Mouse (Mus musculus): Measurements from ENCODE around the gene 4930556J24Rik. TPM values are rescaled to one million over a fixed set of nuclear protein-coding genes. Genes with fewer than 3 reads are reported as not detected.
A peak's percentile ranks its signal among the peaks of the same experiment; 100 is the strongest.
"Not testable (repeated sequence)": the region's sequence is repeated elsewhere in the genome, so short reads cannot be mapped to it uniquely, and the experiment has no call there.

The 4930556J24Rik gene
- polyA plus RNA-seq, 1 experiment from 2014 or later = 0.37 TPM

DNA sequence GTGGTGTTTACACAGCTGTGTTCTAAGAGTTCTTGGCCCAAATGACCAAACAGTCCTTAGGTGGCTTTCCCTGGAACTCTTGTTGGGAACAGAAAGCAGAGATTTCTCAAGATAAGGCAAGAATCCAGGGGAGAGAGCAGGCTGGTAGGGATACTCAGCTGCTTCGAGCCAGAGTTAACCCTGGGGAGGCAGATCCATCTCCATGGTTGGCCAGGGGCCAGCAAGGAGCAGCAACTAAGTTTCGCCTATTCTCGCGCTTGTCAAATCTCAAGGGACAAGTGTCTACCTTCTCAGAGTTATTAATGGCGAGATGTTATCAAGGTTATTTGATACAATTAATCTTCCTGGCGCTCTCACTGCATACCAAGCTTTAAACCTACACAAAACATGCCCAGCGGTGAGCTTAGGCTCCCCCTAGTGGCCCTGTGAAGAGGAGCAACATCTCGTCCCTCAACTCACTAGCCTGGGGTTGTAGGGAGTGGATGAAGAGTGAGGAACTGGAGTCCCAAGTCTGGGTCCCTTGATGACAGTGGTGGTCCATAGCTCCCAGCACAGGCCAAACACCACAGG is 55.2 kb downstream of the 4930556J24Rik start:
- ATAC-seq (ENCODE audit: insufficient number of reproducible peaks, low FRiP score, low TSS enrichment, low read depth) = no peak

DNA sequence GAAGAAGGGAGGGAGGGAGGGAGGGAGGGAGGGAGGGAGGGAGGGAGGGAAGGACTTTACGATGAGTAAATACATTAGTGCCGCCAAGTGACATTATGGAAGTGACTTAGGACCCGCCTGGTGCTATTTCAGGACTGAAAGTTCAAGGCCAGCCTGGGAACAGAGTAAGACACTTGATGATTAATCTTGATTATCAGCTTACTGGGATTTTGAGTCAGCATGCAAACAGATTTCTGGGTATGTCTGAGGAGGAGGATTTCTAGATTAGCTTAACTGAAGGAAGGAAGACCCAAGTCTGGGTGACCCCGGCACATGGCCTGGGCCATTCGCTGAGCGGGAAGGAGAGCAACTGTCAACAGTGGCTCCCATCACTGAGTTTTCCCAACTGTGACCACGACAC is 56.1 kb downstream of the 4930556J24Rik start:
- Histone ChIP-seq H3K4me3 (replicated peaks) (no peak overlapping the region), H3K9me3 (replicated peaks) (no peaks in the 10 kb centered on the region), H3K4me2 (replicated peaks) (no peak overlapping the region), H3K4me1 (no peaks in the 10 kb centered on the region), H3K9ac (no peak overlapping the region), H3K36me3 (peaks cover 36% of the 10 kb centered on the region), H3K27ac (replicated peaks) (no peak overlapping the region), H3K27me3 (no peaks in the 10 kb centered on the region)
- 93% methylated on average over 7 of the region's 7 CpGs for WGBS
- ATAC-seq (ENCODE audit: insufficient number of reproducible peaks, low FRiP score, low TSS enrichment, low read depth) = no peak

More for the DNA sequence above, 55.2 kb downstream of the 4930556J24Rik start:
- Histone ChIP-seq H3K4me2 (replicated peaks) (no peak overlapping the region), H3K9me3 (replicated peaks) (no peaks in the 10 kb centered on the region), H3K27ac (replicated peaks) (no peak overlapping the region), H3K36me3 (peaks cover 43% of the 10 kb centered on the region), H3K27me3 (no peaks in the 10 kb centered on the region), H3K9ac (no peak overlapping the region), H3K4me3 (replicated peaks) (no peak overlapping the region), H3K4me1 (no peaks in the 10 kb centered on the region)
- 22% methylated on average over 8 of the region's 8 CpGs for WGBS

DNA sequence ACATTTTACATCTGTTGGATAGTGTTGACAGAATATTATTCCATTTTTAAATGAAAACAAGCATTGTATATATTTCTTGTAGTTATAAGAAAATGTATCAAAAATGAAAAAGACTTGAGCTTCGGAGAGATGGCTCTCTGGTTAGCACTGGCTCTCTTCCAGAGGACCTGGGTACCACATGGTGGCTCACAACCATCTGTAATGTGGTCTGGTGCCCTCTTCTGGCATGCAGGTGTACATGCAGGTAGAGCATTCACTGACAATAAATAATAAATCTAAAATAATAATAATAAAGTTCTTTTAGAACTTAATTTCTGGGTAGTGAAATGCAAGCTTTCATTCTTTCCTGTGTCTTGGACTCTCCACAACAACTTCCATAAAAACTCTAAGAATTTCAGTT is 57.8 kb downstream of the 4930556J24Rik start:
- no peak for ATAC-seq (ENCODE audit: insufficient number of reproducible peaks, low FRiP score, low TSS enrichment, low read depth)

DNA sequence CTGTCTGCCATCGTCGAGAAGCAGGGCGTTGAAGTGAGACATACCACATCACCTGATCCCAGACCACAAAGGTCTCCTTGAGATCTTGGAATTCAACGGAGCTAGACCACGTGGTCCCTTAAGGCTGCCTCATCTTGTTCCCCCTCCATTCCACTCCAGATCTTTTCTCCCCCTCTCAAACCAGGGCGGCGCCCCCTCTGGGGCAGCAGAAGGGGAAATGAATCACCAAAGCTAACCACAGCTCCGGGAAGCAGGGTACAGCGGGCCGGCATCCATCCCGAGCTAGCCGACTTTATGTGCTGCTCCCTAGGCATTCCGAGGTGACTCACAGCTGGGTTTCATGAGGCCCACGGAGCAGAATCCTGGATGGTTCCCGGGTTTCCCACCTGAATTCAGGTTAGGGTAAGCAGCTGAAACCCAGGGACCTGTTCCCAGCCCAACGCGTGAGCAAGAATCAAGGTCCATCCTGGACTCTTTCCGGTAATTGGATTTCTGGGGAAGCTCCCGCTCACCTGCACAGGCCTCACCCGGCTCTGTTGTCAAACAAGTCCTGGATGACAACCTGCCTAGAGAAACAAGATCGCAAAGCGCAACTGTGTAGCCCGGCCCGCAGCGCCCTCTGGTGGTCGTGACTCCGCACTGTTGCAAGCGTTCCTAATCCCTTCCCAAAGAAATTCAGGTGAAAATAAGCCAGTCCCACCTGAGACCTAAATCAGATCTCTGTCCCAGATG is 62.3 kb downstream of the 4930556J24Rik start, which contains the start of gene Slc35e4:
Gene Slc35e4, minus strand, starts transcription at position 556 of the 732 bp plus-strand sequence.
- Histone ChIP-seq H3K4me3 (replicated peaks) (peak within 1 kb of the TSS; percentile 63), H3K9me3 (replicated peaks) (no peaks in the 10 kb centered on the region), H3K9ac (peak within 1 kb of the TSS; percentile 44), H3K4me1 (peaks cover 42% of the 10 kb centered on the region), H3K27ac (replicated peaks) (peak within 1 kb of the TSS; percentile 93), H3K4me2 (replicated peaks) (peak within 1 kb of the TSS; percentile 88), H3K27me3 (no peaks in the 10 kb centered on the region), H3K36me3 (no peaks in the 10 kb centered on the region)
- peak; percentile 78 for ATAC-seq (ENCODE audit: insufficient number of reproducible peaks, low FRiP score, low TSS enrichment, low read depth)
- WGBS = under 1% methylated on average over 28 of the region's 28 CpGs

More for the DNA sequence above, 57.8 kb downstream of the 4930556J24Rik start:
- H3K36me3 ChIP-seq = peaks cover 21% of the 10 kb centered on the region
- H3K27me3 ChIP-seq = no peaks in the 10 kb centered on the region
- H3K4me1 ChIP-seq = peaks cover 8% of the 10 kb centered on the region
- no peak overlapping the region for H3K4me2 ChIP-seq (replicated peaks)
- H3K27ac ChIP-seq (replicated peaks) = no peak overlapping the region
- H3K4me3 ChIP-seq (replicated peaks) = no peak overlapping the region
- WGBS = 34% methylated on average over 1 of the region's 1 CpGs
- H3K9me3 ChIP-seq (replicated peaks) = no peaks in the 10 kb centered on the region
- no peak overlapping the region for H3K9ac ChIP-seq

DNA sequence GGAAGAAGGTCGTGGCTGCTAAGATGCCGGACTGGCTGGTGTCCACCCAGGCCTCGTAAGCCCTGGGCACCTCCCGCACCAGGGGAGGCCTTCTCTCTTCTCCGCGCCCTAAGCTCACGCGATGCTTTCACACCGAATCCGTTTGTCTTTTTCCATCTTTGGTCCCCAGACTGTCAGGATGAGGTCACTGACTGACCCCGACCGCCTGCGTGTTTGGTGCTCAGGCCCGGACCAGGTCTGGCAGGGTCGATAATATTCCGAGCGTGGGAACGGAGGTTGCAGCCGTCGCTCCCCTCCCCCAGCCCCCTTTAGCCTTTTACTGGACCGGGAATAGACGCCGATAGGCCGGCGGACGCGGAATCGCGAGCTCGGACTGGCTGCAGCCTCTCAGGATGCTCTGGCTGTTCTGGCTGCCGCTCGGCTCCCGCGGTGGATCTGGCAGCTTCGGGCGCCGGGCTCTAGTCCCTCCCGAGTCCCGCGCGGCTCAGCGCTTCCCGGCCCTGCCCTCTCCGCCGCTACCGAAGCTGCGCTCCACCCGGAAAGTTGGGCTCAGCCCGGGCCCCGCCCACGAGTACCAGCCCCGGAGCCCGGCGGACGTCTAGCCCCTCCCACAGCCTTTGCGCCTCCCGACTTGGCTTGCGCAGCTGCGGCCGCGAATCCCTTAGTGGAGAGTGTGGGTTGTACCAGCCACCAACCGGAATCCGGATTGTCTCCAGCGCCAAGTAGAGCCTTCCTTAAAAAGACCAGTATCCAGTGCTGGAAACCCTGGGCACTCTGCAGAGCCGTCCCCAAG is 63.1 kb downstream of the 4930556J24Rik start:
- peak overlapping the region; percentile 44 for H3K9ac ChIP-seq
- under 1% methylated on average over 65 of the region's 65 CpGs for WGBS

DNA sequence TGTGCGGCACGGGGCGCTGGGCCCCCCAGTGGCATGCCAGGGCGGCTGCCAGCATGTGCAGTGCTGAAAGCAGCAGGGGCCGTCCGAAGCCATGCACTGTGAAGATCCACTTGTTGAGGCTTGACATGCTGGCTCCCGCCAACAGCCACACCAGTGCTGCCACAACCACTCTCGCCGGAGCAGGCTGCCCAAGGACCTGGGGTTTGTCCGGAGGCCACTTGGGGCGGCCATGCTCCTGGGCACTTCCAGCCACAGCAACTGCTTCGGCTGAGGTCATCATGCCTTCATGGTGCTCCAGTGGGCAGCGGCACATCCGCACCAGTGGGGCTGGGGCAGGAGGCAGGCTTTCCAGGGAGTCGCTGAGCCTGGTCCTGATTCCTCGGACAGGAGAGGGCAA is 63.7 kb downstream of the 4930556J24Rik start:
- peak; percentile 4; the same call in 1 of the 2 replicates for ATAC-seq (ENCODE audit: insufficient number of reproducible peaks, low FRiP score, low TSS enrichment, low read depth)
- peaks cover 42% of the 10 kb centered on the region for H3K4me1 ChIP-seq
- peak overlapping the region; percentile 44; the same call in 1 of the 2 replicates for H3K9ac ChIP-seq
- H3K4me2 ChIP-seq (replicated peaks) = peak overlapping the region; percentile 88
- peak overlapping the region; percentile 93 for H3K27ac ChIP-seq (replicated peaks)
- WGBS = 2% methylated on average over 16 of the region's 16 CpGs
- H3K36me3 ChIP-seq = 0 out of 2 replicates have a peak, but pooled peaks cover under 1% of the 10 kb centered on the region
- H3K9me3 ChIP-seq (replicated peaks) = no peaks in the 10 kb centered on the region
- H3K4me3 ChIP-seq (replicated peaks) = peak overlapping the region; percentile 63
- no peaks in the 10 kb centered on the region for H3K27me3 ChIP-seq

More for the DNA sequence above, 63.1 kb downstream of the 4930556J24Rik start:
- Histone ChIP-seq H3K4me1 (peaks cover 42% of the 10 kb centered on the region), H3K4me3 (replicated peaks) (peak overlapping the region; percentile 63), H3K4me2 (replicated peaks) (peak overlapping the region; percentile 88), H3K9me3 (replicated peaks) (no peaks in the 10 kb centered on the region), H3K36me3 (no peaks in the 10 kb centered on the region), H3K27me3 (no peaks in the 10 kb centered on the region), H3K27ac (replicated peaks) (peak overlapping the region; percentile 93)
- peak; percentile 88 for ATAC-seq (ENCODE audit: insufficient number of reproducible peaks, low FRiP score, low TSS enrichment, low read depth)

DNA sequence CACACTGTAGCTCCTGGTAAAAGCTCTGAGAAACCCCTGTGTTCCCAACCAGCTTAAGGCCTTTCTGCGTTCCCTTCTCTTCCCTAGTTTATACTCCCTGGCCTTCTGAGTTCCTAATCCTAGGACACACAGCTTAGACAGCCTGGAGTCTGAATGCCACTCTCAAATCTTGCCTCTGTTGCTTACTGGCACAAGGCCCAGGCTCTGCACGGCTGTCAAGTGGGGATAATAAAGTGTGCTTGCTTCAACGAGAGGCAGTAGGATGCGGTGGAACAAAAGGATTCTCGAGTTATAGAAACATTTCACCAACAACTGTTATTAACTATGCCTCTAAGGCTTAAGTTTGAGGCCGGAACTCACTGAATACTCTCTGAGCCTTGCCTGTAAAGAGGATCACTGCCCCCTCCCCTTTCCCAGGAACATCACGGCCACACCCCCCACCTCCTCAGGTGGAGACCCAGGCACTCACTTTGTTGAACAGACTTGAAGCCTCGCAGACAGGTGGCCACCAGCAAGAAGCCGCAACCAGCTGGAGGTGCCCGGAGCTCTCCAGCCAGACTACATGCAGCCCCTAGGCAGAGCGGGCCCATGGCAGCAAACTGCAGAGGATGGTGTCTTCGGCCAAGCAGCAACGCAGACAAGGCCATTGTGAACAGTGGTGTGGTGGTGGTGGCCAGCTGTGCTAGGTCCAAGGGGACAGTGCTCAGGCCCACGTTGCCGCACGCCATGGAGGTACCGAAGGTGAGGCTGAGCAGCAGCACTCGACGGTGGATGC is 64.3 kb downstream of the 4930556J24Rik start:
- peak overlapping the region; percentile 48; the same call in 1 of the 2 replicates for H3K27ac ChIP-seq (replicated peaks)
- H3K9ac ChIP-seq = no peak overlapping the region
- peaks cover 42% of the 10 kb centered on the region for H3K4me1 ChIP-seq
- H3K9me3 ChIP-seq (replicated peaks) = no peaks in the 10 kb centered on the region
- peak overlapping the region; percentile 63 for H3K4me3 ChIP-seq (replicated peaks)
- no peaks in the 10 kb centered on the region for H3K27me3 ChIP-seq
- peak; percentile 13; the same call in 1 of the 2 replicates for ATAC-seq (ENCODE audit: insufficient number of reproducible peaks, low FRiP score, low TSS enrichment, low read depth)
- WGBS = 14% methylated on average over 19 of the region's 19 CpGs
- peak overlapping the region; percentile 88 for H3K4me2 ChIP-seq (replicated peaks)
- 0 out of 2 replicates have a peak, but pooled peaks cover 6% of the 10 kb centered on the region for H3K36me3 ChIP-seq

DNA sequence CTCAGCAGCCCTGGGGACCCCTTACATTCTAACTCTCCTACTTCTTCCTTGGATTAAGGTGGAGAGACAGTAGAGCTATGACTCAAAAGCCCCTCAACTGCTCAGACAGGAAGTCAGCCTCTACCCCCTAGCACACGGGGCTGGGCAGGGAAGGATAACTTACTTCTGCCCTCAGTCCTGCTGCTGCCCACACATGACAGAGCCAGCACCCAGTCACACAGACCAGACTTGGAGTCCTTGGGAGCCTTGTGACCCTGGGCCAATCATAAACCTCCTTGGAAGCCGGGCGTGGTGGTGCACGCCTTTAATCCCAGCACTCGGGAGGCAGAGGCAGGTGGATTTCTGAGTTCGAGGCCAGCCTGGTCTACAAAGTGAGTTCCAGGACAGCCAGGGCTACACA is 65.1 kb downstream of the 4930556J24Rik start:
- H3K27ac ChIP-seq (replicated peaks); H3K4me3 ChIP-seq (replicated peaks); H3K9ac ChIP-seq; H3K9me3 ChIP-seq (replicated peaks); ATAC-seq (ENCODE audit: insufficient number of reproducible peaks, low FRiP score, low TSS enrichment, low read depth); H3K27me3 ChIP-seq; H3K36me3 ChIP-seq: not testable (repeated sequence)
- Histone ChIP-seq H3K4me2 (replicated peaks) (peak overlapping the region; percentile 26), H3K4me1 (peaks cover 42% of the 10 kb centered on the region)
- WGBS = 82% methylated on average over 6 of the region's 6 CpGs

DNA sequence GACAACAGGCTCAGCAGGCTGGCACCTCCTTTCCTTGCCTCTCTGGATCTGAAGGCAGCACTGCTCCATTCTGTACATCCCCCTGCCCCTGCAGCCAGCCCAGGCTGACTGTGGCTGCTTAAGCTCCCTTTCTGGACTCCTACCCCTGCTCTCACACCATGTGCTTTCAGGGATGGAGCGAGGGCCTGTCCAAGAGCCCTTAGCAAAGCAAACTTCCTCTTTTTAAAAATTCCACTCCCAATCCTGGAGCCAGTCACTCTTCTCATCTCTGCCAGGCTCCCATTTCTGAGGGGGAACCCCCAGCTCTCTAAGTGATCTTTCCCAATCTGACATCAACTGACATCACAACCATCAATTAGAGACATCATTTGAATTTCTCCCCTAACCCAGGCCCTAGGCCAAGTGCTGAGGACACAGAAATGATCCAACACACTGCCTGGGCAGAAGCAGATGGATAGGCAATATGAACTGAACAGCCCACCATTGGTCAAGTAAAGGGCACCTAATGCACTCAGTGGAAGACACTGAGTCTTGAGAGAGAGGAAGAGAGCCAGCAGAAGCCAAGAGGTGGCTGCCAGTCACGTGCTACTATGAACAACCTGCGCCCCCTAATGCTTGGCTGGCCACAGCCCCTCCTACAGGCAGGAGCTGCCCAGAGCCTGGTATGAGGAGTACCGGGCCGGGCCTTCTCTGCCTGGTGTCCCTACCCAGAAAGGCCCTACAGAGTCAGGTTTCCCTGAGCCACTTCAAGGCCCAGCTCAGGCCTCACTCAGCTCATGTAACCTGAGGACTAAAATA is 65.9 kb downstream of the 4930556J24Rik start:
- ATAC-seq (ENCODE audit: insufficient number of reproducible peaks, low FRiP score, low TSS enrichment, low read depth) = no peak
- H3K27ac ChIP-seq (replicated peaks) = no peak overlapping the region
- no peaks in the 10 kb centered on the region for H3K9me3 ChIP-seq (replicated peaks)
- WGBS = 54% methylated on average over 5 of the region's 5 CpGs
- H3K4me1 ChIP-seq = peaks cover 42% of the 10 kb centered on the region
- no peak overlapping the region for H3K4me3 ChIP-seq (replicated peaks)
- peak overlapping the region; percentile 26 for H3K4me2 ChIP-seq (replicated peaks)
- H3K36me3 ChIP-seq = 0 out of 2 replicates have a peak, but pooled peaks cover 8% of the 10 kb centered on the region
- no peaks in the 10 kb centered on the region for H3K27me3 ChIP-seq
- H3K9ac ChIP-seq = no peak overlapping the region

DNA sequence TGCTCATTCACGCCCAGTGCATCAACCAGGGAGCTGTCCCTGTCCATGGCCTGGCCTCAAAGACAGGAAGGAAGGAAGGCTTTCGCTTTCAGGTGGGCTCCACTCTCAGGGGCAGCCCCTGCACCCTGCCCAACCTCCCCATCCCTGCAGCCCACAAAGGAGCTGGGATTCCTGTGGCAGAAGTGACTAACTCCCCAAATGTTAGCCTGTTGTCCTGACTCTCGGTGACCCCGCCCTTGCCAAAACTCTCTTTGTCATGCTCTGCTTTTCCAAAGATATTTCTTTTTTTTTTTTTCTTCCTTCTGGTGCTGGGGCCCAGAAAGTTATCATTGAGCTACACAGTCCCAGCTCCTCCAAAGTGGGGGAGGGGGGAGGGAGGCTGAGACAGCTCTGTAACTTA is 67.3 kb downstream of the 4930556J24Rik start:
- no peaks in the 10 kb centered on the region for H3K9me3 ChIP-seq (replicated peaks)
- no peak for ATAC-seq (ENCODE audit: insufficient number of reproducible peaks, low FRiP score, low TSS enrichment, low read depth)
- H3K4me1 ChIP-seq = peaks cover 38% of the 10 kb centered on the region
- no peak overlapping the region for H3K4me3 ChIP-seq (replicated peaks)
- H3K36me3 ChIP-seq = 0 out of 2 replicates have a peak, but pooled peaks cover 8% of the 10 kb centered on the region
- no peak overlapping the region for H3K4me2 ChIP-seq (replicated peaks)
- no peak overlapping the region for H3K9ac ChIP-seq
- no peak overlapping the region for H3K27ac ChIP-seq (replicated peaks)
- H3K27me3 ChIP-seq = no peaks in the 10 kb centered on the region
- 86% methylated on average over 4 of the region's 4 CpGs for whole genome bisulfite sequencing

Data from embryonic facial prominence, embryonic 15.5 days (tissue).